Comparison of ENCODE assay signal across 23 mouse cellular contexts in genomic region chr1:176078410-176078809, GRCm38 (mm10).
DNase-seq lines count a peak whose midpoint lies in the region; ATAC-seq and TF ChIP-seq lines count a peak whose summit lies in the region.
"Had no signal": no experiment of that assay in that cellular context is flagged by ENCODE, and none has a peak within 500 bp of the region (broad histone marks: within the 10 kb centered on the region; RNA-seq: fewer than 3 reads in every experiment).

No protein-coding gene starts in this region.

- no peak overlapping the region for H3K9ac ChIP-seq in heart, embryonic 15.5 days
- H3K9ac ChIP-seq in liver, embryonic 14.5 days (replicated peaks) = no peak overlapping the region
- no peak overlapping the region for H3K9ac ChIP-seq in liver, embryonic 11.5 days (ENCODE audit: low read depth, low read length)
- no peak overlapping the region for H3K9ac ChIP-seq in liver, embryonic 16.5 days (ENCODE audit: low read depth, low read length)
- H3K9ac ChIP-seq: forebrain, embryonic 13.5 days; heart, embryonic 13.5 days; hindbrain, embryonic 15.5 days had no signal

- peaks cover 10% of the 10 kb centered on the region for H3K4me1 ChIP-seq in heart, embryonic 15.5 days (replicated peaks)
- 0 out of 4 replicates have a peak, but pooled peaks cover 0 to 2% of the 10 kb centered on the region in 2 experiments for H3K4me1 ChIP-seq in liver, embryonic 14.5 days (replicated peaks; ENCODE audit: control insufficient read depth in 2 of 2, insufficient read depth in 2 of 2, low read length in 1 of 2)
- H3K4me1 ChIP-seq in liver, embryonic 11.5 days (replicated peaks; ENCODE audit: control insufficient read depth, insufficient read depth, low read length) = 0 out of 2 replicates have a peak, but pooled peaks cover 5% of the 10 kb centered on the region
- no peaks in the 10 kb centered on the region for H3K4me1 ChIP-seq in liver, embryonic 16.5 days (ENCODE audit: control insufficient read depth, low read depth, low read length)

- H3K36me3 ChIP-seq in heart, embryonic 15.5 days = no peaks in the 10 kb centered on the region
- H3K36me3 ChIP-seq in liver, embryonic 14.5 days (replicated peaks; ENCODE audit: control insufficient read depth, insufficient read depth, low read depth) = no peaks in the 10 kb centered on the region
- no peaks in the 10 kb centered on the region for H3K36me3 ChIP-seq in liver, embryonic 11.5 days (ENCODE audit: control insufficient read depth, insufficient read depth, low read length)
- no peaks in the 10 kb centered on the region for H3K36me3 ChIP-seq in liver, embryonic 16.5 days (ENCODE audit: control insufficient read depth, insufficient read depth)
- H3K36me3 ChIP-seq: forebrain, embryonic 10.5 days; heart, embryonic 13.5 days; hindbrain, embryonic 15.5 days had no signal

- H3K27me3 ChIP-seq in heart, embryonic 15.5 days = no peaks in the 10 kb centered on the region
- no peaks in the 10 kb centered on the region for H3K27me3 ChIP-seq in liver, embryonic 14.5 days (ENCODE audit: control insufficient read depth, insufficient read depth, low read length)
- no peaks in the 10 kb centered on the region for H3K27me3 ChIP-seq in liver, embryonic 11.5 days (replicated peaks; ENCODE audit: control insufficient read depth, insufficient read depth, low read length)
- H3K27me3 ChIP-seq in liver, embryonic 16.5 days (ENCODE audit: control insufficient read depth, insufficient read depth, low read depth, low read length) = no peaks in the 10 kb centered on the region
- H3K27me3 ChIP-seq: forebrain, embryonic 13.5 days; heart, embryonic 13.5 days; hindbrain, embryonic 15.5 days; Patski had no signal

- 65% methylated on average over 7 of the region's 7 CpGs for WGBS in heart, embryonic 15.5 days
- 35% methylated on average over 7 of the region's 7 CpGs for WGBS in liver, embryonic 14.5 days (ENCODE audit: insufficient replicate concordance)
- 58% methylated on average over 7 of the region's 7 CpGs for WGBS in liver, embryonic 11.5 days
- 25% methylated on average over 7 of the region's 7 CpGs for WGBS in liver, embryonic 16.5 days (ENCODE audit: insufficient replicate concordance)

- H3K9me3 ChIP-seq in heart, embryonic 15.5 days (replicated peaks) = no peaks in the 10 kb centered on the region
- no peaks in the 10 kb centered on the region for H3K9me3 ChIP-seq in liver, embryonic 14.5 days (ENCODE audit: control insufficient read depth, low read length)
- H3K9me3 ChIP-seq in liver, embryonic 11.5 days (ENCODE audit: control insufficient read depth, low read length) = no peaks in the 10 kb centered on the region
- H3K9me3 ChIP-seq in liver, embryonic 16.5 days (replicated peaks; ENCODE audit: control insufficient read depth, low read length) = no peaks in the 10 kb centered on the region
- H3K9me3 ChIP-seq: forebrain, embryonic 10.5 days; forebrain, embryonic 13.5 days; heart, embryonic 13.5 days; hindbrain, embryonic 15.5 days had no signal

- no peak overlapping the region for H3K4me2 ChIP-seq in heart, embryonic 15.5 days
- H3K4me2 ChIP-seq in liver, embryonic 14.5 days (ENCODE audit: low read depth) = no peak overlapping the region
- H3K4me2 ChIP-seq in liver, embryonic 11.5 days = no peak overlapping the region
- no peak overlapping the region for H3K4me2 ChIP-seq in liver, embryonic 16.5 days (ENCODE audit: low read depth, low read length)
- H3K4me2 ChIP-seq: forebrain, embryonic 13.5 days; heart, embryonic 13.5 days; hindbrain, embryonic 15.5 days had no signal

- TF ChIP-seq EP300 in liver, embryonic 14.5 days (IDR thresholded peaks at IDR 0.05; ENCODE audit: low read depth) = no peak

- H3K27ac ChIP-seq in heart, embryonic 15.5 days = no peak overlapping the region
- no peak overlapping the region for H3K27ac ChIP-seq in liver, embryonic 14.5 days
- no peak overlapping the region for H3K27ac ChIP-seq in liver, embryonic 11.5 days (ENCODE audit: low read depth, low read length)
- no peak overlapping the region for H3K27ac ChIP-seq in liver, embryonic 16.5 days (ENCODE audit: low read length)
- H3K27ac ChIP-seq: forebrain, embryonic 10.5 days; forebrain, embryonic 13.5 days; heart, adult 2 months; heart, embryonic 13.5 days; hindbrain, embryonic 15.5 days had no signal

- no peak for DNase-seq in heart, adult 9 months (ENCODE audit: low spot score in 2 of 2)
- no peak for DNase-seq in liver, embryonic 14.5 days (ENCODE audit: low read depth in 3 of 3, low spot score in 3 of 3)
- no peak for DNase-seq in liver, embryonic 11.5 days (ENCODE audit: low spot score)
- DNase-seq in left cerebral cortex, postnatal 14 days (ENCODE audit: low spot score in 2 of 2) = no peak
- no peak for DNase-seq in ovary, postnatal 36 days (ENCODE audit: low spot score)
- DNase-seq: adrenal gland, postnatal 10 days; adrenal gland, postnatal 36 days; cerebellum, adult 18-20 months; cerebellum, adult 9-10 months; cerebellum, postnatal 14 days; gastrocnemius, postnatal 10 days; gastrocnemius, postnatal 36 days; heart, adult 2 months; heart, postnatal 36 days had no signal

- no peak for TF ChIP-seq CTCF in liver, embryonic 14.5 days (IDR thresholded peaks at IDR 0.05; ENCODE audit: low read depth)

- H3K4me3 ChIP-seq in heart, embryonic 15.5 days = no peak overlapping the region
- no peak overlapping the region for H3K4me3 ChIP-seq in liver, embryonic 14.5 days (ENCODE audit: insufficient read depth in 1 of 2, low read depth in 2 of 2, low read length in 2 of 2)
- H3K4me3 ChIP-seq in liver, embryonic 11.5 days (ENCODE audit: low read depth, low read length) = no peak overlapping the region
- H3K4me3 ChIP-seq in liver, embryonic 16.5 days (ENCODE audit: low read depth, low read length) = no peak overlapping the region
- H3K4me3 ChIP-seq: forebrain, embryonic 10.5 days; forebrain, embryonic 13.5 days; heart, adult 2 months; heart, embryonic 13.5 days; hindbrain, embryonic 15.5 days had no signal

- intact Hi-C loops in left cerebral cortex, postnatal 14 days (cut with DNase I) = no loop called here

- ATAC-seq in heart, embryonic 15.5 days (replicated peaks; ENCODE audit: insufficient number of reproducible peaks, insufficient read depth, low FRiP score, low read depth) = 0 out of 2 replicates have a peak, but pooled peaks have one; percentile 13
- ATAC-seq in liver, embryonic 14.5 days (ENCODE audit: insufficient read depth) = peak; percentile 66
- ATAC-seq in liver, embryonic 11.5 days (replicated peaks; ENCODE audit: low FRiP score) = no peak; the same call in 1 of the 2 replicates
- ATAC-seq in liver, embryonic 16.5 days (ENCODE audit: low read depth) = peak; percentile 30; the same call in 1 of the 2 replicates
- ATAC-seq: CD4-positive, CD25-positive, alpha-beta regulatory T cell, adult 4 months; forebrain, embryonic 13.5 days; forebrain, embryonic 16.5 days; Patski had no signal
